Mouse (Mus musculus): ENCODE data around the gene Myh1. TPM values are rescaled to one million over a fixed set of nuclear protein-coding genes. Genes with fewer than 3 reads are reported as not detected.

Gene Myh1
- polyA plus RNA-seq, 1 experiment: not detected

DNA sequence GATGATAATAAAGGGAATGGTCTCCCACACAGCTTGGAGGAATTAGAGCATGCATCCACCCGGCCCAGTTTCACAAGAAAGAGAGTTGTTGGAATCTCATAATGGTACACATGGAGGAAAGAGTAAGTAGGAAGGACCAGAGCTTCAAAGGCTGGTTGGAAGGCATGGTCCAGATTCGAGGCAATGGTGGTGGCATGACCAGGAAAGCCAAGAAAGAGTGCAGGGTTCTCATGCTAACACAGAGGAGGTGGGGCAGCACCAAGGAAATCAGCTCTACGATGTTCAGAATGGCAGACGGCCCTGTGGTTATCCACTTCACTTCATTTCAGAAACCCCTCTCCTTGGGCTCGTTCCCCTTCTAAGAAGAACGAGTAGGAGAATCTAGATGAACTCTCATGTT is 61.1 kb downstream of the Myh1 start:
- TF ChIP-seq CTCF (IDR thresholded peaks at IDR 0.05; ENCODE audit: extremely low read depth, insufficient read length, insufficient replicate concordance, low read depth, low read length) (no peak), POLR2A (IDR thresholded peaks at IDR 0.05; ENCODE audit: low read depth, low read length) (no peak)
- Histone ChIP-seq H3K27me3 (ENCODE audit: control insufficient read depth, insufficient read depth, low read length) (no peaks in the 10 kb centered on the region), H3K27ac (ENCODE audit: insufficient read depth, low read depth, low read length) (no peak overlapping the region), H3K4me3 (ENCODE audit: low read depth, low read length) (no peak overlapping the region), H3K36me3 (ENCODE audit: control insufficient read depth, insufficient read depth, low read length) (no peaks in the 10 kb centered on the region), H3K4me1 (ENCODE audit: control insufficient read depth, insufficient read depth, insufficient read length, low read length) (no peaks in the 10 kb centered on the region)
- 77% methylated on average over 6 of the region's 6 CpGs for WGBS

Other genes with a start within 250 kb of the Myh1 start
- gene Tmem238l, start 243.4 kb upstream of the Myh1 start, polyA plus RNA-seq (2012; rRNA removed): 69.2 and 269 TPM in 2 replicates
- 2.7 and 3.6 TPM in 2 replicates for gene Tmem220, start 174.9 kb upstream of the Myh1 start, polyA plus RNA-seq (2012; rRNA removed)
- 5.2 and 18.2 TPM in 2 replicates for gene Adprm, start 147.5 kb upstream of the Myh1 start, polyA plus RNA-seq (2012; rRNA removed)
- 5.6 and 10.7 TPM in 2 replicates for gene Sco1, start 147.4 kb upstream of the Myh1 start, polyA plus RNA-seq (2012; rRNA removed)
- 0.01 and 0.06 TPM in 2 replicates for gene Myh3, start 121.8 kb upstream of the Myh1 start, polyA plus RNA-seq (2012; rRNA removed)
- not detected in 2 replicates for gene Myh2, start 29.0 kb upstream of the Myh1 start, polyA plus RNA-seq (2012; rRNA removed)
- gene Myh4, start 38.0 kb downstream of the Myh1 start, polyA plus RNA-seq (2012; rRNA removed): not detected in 2 replicates
- not detected in 2 replicates for gene Myh8, start 77.1 kb downstream of the Myh1 start, polyA plus RNA-seq (2012; rRNA removed)
- gene Myh13, start 121.6 kb downstream of the Myh1 start, polyA plus RNA-seq (2012; rRNA removed): not detected in 2 replicates